Mouse (Mus musculus) naive thymus-derived CD4-positive, alpha-beta T cell, adult 2 months (primary cell): ENCODE data around the gene Slc12a3.

Experiments used
- DNase-seq: peaks from one replicate; pipeline ENCODE4 v3.0.0-alpha.2; 2011; ENCODE audit warnings: low read depth

Slc12a3 gene

GRCm38 (mm10) chr8:94333345-94333744 lies 4.3 kb downstream of the Slc12a3 start:
- DNase-seq: no peak

- no peak for DNase-seq
These were observed 8.6 kb downstream of the Slc12a3 start for GRCm38 (mm10) chr8:94337559-94337958.

- DNase-seq: no peak
These were observed 11.8 kb downstream of the Slc12a3 start for GRCm38 (mm10) chr8:94340796-94341195.

GRCm38 (mm10) chr8:94342691-94343090 lies 13.7 kb downstream of the Slc12a3 start:
- DNase-seq: no peak

GRCm38 (mm10) chr8:94343290-94343689 lies 14.3 kb downstream of the Slc12a3 start:
- DNase-seq: peak; percentile 92

GRCm38 (mm10) chr8:94343778-94344320 lies 14.8 kb downstream of the Slc12a3 start:
- no peak for DNase-seq

GRCm38 (mm10) chr8:94345657-94346056 lies 16.7 kb downstream of the Slc12a3 start:
- DNase-seq: no peak

GRCm38 (mm10) chr8:94346264-94346663 lies 17.3 kb downstream of the Slc12a3 start:
- DNase-seq: no peak

- DNase-seq: no peak
These were observed 19.4 kb downstream of the Slc12a3 start for GRCm38 (mm10) chr8:94348425-94348824.

- no peak for DNase-seq
These were observed 25.1 kb downstream of the Slc12a3 start for GRCm38 (mm10) chr8:94354069-94354531.

- DNase-seq: peak; percentile 73
These were observed 25.6 kb downstream of the Slc12a3 start for GRCm38 (mm10) chr8:94354571-94354970.

GRCm38 (mm10) chr8:94357220-94357619 lies 28.2 kb downstream of the Slc12a3 start:
- DNase-seq: no peak

GRCm38 (mm10) chr8:94358541-94358940 lies 29.5 kb downstream of the Slc12a3 start:
- no peak for DNase-seq

- no peak for DNase-seq
These were observed 32.9 kb downstream of the Slc12a3 start for GRCm38 (mm10) chr8:94361774-94362431.

GRCm38 (mm10) chr8:94362607-94363239 lies 33.7 kb downstream of the Slc12a3 start:
- no peak for DNase-seq

GRCm38 (mm10) chr8:94363288-94363688 lies 34.3 kb downstream of the Slc12a3 start:
- DNase-seq: peak; percentile 93

GRCm38 (mm10) chr8:94363906-94364305 lies 34.9 kb downstream of the Slc12a3 start:
- DNase-seq: no peak

- peak; percentile 46 for DNase-seq
These were observed 35.8 kb downstream of the Slc12a3 start for GRCm38 (mm10) chr8:94364686-94365312.

- DNase-seq: peak; percentile 91
These were observed 36.5 kb downstream of the Slc12a3 start for GRCm38 (mm10) chr8:94365410-94365981.

GRCm38 (mm10) chr8:94370839-94371238 lies 41.8 kb downstream of the Slc12a3 start:
- DNase-seq: no peak

GRCm38 (mm10) chr8:94372955-94373599 lies 44.1 kb downstream of the Slc12a3 start:
- peak; percentile 82 for DNase-seq

GRCm38 (mm10) chr8:94375551-94375991 lies 46.6 kb downstream of the Slc12a3 start:
- peak; percentile 68 for DNase-seq
